Mouse (Mus musculus) C2C12 (cell line): ENCODE measurements around the gene Olfr643. TPM values are rescaled to one million over a fixed set of nuclear protein-coding genes. Genes with fewer than 3 reads are reported as not detected.

Experiments used
- H3K27me3 ChIP-seq: one replicate; pipeline ENCODE4 v1.6.1; 2011; ENCODE audit not compliant: control insufficient read depth, insufficient read depth, insufficient read length
- H3K36me3 ChIP-seq: one replicate; pipeline ENCODE4 v1.6.1; 2011; ENCODE audit not compliant: control insufficient read depth, insufficient read depth
- H3K4me3 ChIP-seq: one replicate; pipeline ENCODE4 v1.5.1; 2011; ENCODE audit warnings: mild to moderate bottlenecking, control low read depth; ENCODE audit not compliant: poor library complexity, insufficient read depth, severe bottlenecking
- H3K79me2 ChIP-seq: one replicate; pipeline ENCODE4 v1.6.1; 2011; ENCODE audit not compliant: control insufficient read depth, insufficient read depth
- H3K79me3 ChIP-seq: one replicate; pipeline ENCODE4 v1.6.1; 2011; ENCODE audit warnings: low read depth, control low read depth
- H3ac ChIP-seq: one replicate; pipeline ENCODE3; 2011; ENCODE audit warnings: low read depth; ENCODE audit not compliant: control insufficient read depth, insufficient read length
- CEBPB ChIP-seq: IDR thresholded peaks from one replicate; pipeline ENCODE4 v1.6.1; 2011; ENCODE audit warnings: low read depth, mild to moderate bottlenecking, control low read depth, moderate library complexity
- CTCF ChIP-seq: IDR thresholded peaks from one replicate; pipeline ENCODE4 v1.5.1; 2011; ENCODE audit not compliant: control insufficient read depth, insufficient read depth, insufficient read length
- FOSL1 ChIP-seq: IDR thresholded peaks from one replicate; pipeline ENCODE4 v1.8.0; 2011; ENCODE audit warnings: mild to moderate bottlenecking, low read length; ENCODE audit not compliant: poor library complexity, insufficient read depth, severe bottlenecking
- MAX ChIP-seq: IDR thresholded peaks from one replicate; pipeline ENCODE4 v1.6.1; 2011; ENCODE audit warnings: mild to moderate bottlenecking, control low read depth
- MYOD1 ChIP-seq: IDR thresholded peaks from one replicate; pipeline ENCODE4 v1.6.1; 2011; ENCODE audit warnings: low read depth; ENCODE audit not compliant: control insufficient read depth, insufficient read length
- MYOG ChIP-seq: IDR thresholded peaks from one replicate; pipeline ENCODE4 v1.6.1; 2011; ENCODE audit not compliant: control insufficient read depth, insufficient read length; ENCODE audit errors: extremely low read depth
- USF1 ChIP-seq: IDR thresholded peaks from one replicate; pipeline ENCODE4 v1.6.1; 2011; ENCODE audit warnings: low read depth, mild to moderate bottlenecking, control low read depth, moderate library complexity
- polyA plus RNA-seq: library from polyadenylated mRNA; unstranded; fragments of >200 nt; fragmentation: generic; extraction: Trizol; gene quantifications from one replicate; pipeline ENCODE4 v1.2.1, GENCODE M21; 2012; ENCODE audit warnings: missing spikeins

Olfr643 gene
- polyA plus RNA-seq, 1 experiment: not detected

DNA sequence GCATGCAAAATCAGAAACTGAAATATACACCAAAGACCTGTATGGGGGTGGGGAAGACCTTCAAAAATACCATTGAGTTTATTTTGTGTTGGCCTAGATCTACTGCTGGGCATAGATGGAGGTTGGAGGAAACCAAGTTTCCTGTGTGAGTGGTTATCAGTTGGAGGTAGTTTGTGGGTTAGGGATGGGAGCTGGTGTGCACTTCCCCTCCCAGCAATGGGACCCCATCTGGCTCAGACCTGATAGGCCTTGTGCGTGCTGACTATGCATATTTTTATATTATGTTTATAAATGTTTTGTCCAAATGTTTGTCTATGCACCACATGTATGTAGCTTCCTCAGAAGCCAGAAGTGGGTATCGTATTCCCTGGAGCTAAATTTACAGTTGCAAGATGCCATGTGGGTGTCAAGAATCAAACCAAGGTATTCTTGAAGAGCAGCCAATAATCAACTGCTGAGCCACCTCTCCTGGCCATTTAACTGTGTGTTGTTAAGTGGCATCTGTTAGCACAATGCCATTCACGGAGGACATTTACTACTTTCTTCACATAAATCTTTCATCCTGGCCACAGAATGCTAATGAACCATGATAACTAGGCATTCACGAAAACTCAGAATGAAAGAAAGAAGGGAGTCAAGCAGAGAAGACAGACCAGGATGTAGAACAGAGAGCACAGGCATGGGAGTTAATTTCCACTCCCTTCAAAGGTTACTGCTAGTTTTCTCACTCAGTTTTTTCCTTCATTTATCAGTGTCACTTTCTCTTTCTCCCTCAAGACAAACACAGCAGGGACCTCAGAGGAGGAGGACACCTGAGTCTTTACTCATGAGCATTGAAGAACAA, 33.1 kb downstream of the Olfr643 start:
- no peaks in the 10 kb centered on the region for H3K27me3 ChIP-seq
- TF ChIP-seq MYOG: no peak
- no peak for TF ChIP-seq USF1
- no peak for TF ChIP-seq CTCF
- no peak for TF ChIP-seq MAX
- TF ChIP-seq FOSL1: no peak
- no peak for TF ChIP-seq CEBPB

DNA sequence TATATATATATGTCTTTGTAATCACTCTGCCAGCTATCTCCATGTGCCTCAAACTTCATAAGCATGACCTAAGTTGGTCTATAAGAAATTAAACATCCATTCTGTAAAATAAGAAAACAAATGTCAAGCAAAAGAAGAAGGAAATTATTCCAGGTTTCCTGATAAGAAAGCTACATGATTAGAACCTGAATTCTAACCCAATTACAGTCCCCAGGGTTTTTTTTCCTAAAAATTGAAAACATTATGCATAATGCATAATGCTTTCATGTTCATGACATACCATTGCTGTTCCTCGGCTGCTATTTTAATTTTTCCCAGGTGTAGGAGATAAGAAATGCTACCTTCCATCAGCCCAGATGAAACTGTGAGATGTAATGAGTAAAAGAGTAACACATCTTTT, 51.8 kb downstream of the Olfr643 start, which contains the start of gene Olfr645:
Olfr645 (minus strand) TSS at position 101 of the 400 bp plus-strand sequence.
- Histone ChIP-seq H3K79me3 (no peaks in the 10 kb centered on the region), H3K4me3 (no peak within 1 kb of the TSS), H3K79me2 (no peaks in the 10 kb centered on the region), H3K36me3 (no peaks in the 10 kb centered on the region), H3K27me3 (no peaks in the 10 kb centered on the region), H3ac (no peak within 1 kb of the TSS)
- no peak for TF ChIP-seq CEBPB
- no peak for TF ChIP-seq CTCF
- no peak for TF ChIP-seq USF1
- no peak for TF ChIP-seq FOSL1
- TF ChIP-seq MYOD1: no peak
- TF ChIP-seq MAX: no peak
- no peak for TF ChIP-seq MYOG

More for the DNA sequence above, 33.1 kb downstream of the Olfr643 start:
- Histone ChIP-seq H3ac (no peak overlapping the region), H3K79me2 (no peaks in the 10 kb centered on the region), H3K4me3 (no peak overlapping the region), H3K36me3 (no peaks in the 10 kb centered on the region), H3K79me3 (no peaks in the 10 kb centered on the region)

DNA sequence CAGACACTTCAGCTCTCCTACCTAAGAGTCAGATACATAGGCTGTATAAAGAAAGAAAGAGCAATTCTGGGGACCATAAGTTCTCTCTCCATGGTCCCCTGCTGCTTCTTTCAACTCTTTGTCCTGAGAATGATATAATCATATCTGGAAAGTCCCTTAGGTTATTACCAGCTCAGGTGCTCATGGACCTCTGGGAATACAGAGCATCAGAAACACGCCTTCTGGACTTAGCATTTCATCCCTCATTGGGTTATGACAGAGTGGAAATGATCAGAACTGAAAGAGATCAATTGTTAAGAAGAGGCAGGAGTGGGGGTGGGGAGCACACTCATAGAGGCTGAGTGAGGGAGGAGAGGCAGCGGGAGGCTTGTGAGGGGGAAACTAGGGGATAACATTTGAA, 65.4 kb downstream of the Olfr643 start, which contains the start of gene Olfr644:
Olfr644 (minus strand) TSS at position 101 of the 400 bp plus-strand sequence.
- TF ChIP-seq MYOG: no peak
- no peak for TF ChIP-seq CTCF
- TF ChIP-seq MYOD1: no peak
- TF ChIP-seq CEBPB: no peak
- no peak for TF ChIP-seq USF1
- TF ChIP-seq FOSL1: no peak
- TF ChIP-seq MAX: no peak
- no peaks in the 10 kb centered on the region for H3K36me3 ChIP-seq
- no peak within 1 kb of the TSS for H3ac ChIP-seq

DNA sequence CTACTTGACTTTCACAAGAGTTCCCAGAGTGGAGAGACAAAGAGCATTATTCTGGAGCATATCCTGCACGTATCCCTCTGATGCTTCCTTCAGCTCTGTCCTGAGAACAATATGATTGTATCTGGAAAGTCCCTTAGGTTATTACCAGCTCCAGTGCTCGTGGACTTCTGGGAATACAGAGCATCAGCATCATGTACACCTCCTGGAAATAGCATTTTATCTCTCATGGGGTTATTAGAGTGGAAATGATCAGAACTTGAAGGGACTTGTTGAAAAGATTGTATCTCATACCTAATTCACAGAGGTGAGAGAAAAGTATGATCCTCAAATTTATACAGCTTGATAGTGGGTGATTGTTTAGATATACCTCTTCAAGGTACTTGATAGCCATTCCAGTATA, 75.9 kb downstream of the Olfr643 start, which contains the start of gene 4930516K23Rik:
4930516K23Rik (minus strand) TSS at position 101 of the 400 bp plus-strand sequence.
- Histone ChIP-seq H3K79me2 (no peaks in the 10 kb centered on the region), H3K27me3 (no peaks in the 10 kb centered on the region), H3ac (no peak within 1 kb of the TSS), H3K36me3 (no peaks in the 10 kb centered on the region), H3K79me3 (no peaks in the 10 kb centered on the region), H3K4me3 (no peak within 1 kb of the TSS)
- TF ChIP-seq FOSL1 (no peak), MAX (no peak), CTCF (no peak), USF1 (no peak)

More for the DNA sequence above, 65.4 kb downstream of the Olfr643 start, which contains the start of gene Olfr644:
- H3K4me3 ChIP-seq: no peak within 1 kb of the TSS
- no peaks in the 10 kb centered on the region for H3K27me3 ChIP-seq
- H3K79me3 ChIP-seq: no peaks in the 10 kb centered on the region
- H3K79me2 ChIP-seq: no peaks in the 10 kb centered on the region

DNA sequence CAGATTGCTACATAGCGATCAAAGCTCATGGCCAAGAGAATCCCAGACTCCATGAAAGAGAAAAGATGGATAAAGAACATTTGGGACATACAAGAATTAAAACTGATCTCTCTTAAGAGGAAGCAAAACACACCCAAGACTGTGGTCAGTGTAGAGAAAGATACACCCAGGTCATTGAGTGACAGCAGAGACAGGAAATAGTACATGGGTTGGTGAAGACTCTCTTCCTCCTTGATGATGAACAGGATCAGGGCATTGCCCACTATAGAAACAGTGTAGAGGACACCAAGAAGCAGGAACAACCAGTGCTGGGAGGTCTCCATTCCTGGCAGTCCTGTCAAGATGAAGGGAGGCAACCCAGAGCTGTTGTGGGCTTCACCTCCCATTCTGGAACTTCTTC, 78.0 kb downstream of the Olfr643 start:
- H3ac ChIP-seq: no peak overlapping the region

More for the DNA sequence above, 78.0 kb downstream of the Olfr643 start:
- Histone ChIP-seq H3K4me3 (no peak overlapping the region), H3K79me3 (no peaks in the 10 kb centered on the region), H3K36me3 (no peaks in the 10 kb centered on the region), H3K79me2 (no peaks in the 10 kb centered on the region), H3K27me3 (no peaks in the 10 kb centered on the region)
- no peak for TF ChIP-seq CEBPB
- no peak for TF ChIP-seq MYOD1
- TF ChIP-seq MYOG: no peak
- TF ChIP-seq USF1: no peak
- no peak for TF ChIP-seq MAX
- no peak for TF ChIP-seq FOSL1
- no peak for TF ChIP-seq CTCF
